In genomic region chr10:79991548-79991947, GRCm38 (mm10) we compare ENCODE assay signal across 13 mouse cellular contexts. TPM values are rescaled to one million over a fixed set of nuclear protein-coding genes. Genes with fewer than 3 reads are reported as not detected.
DNase-seq lines count a peak whose midpoint lies in the region; ATAC-seq and TF ChIP-seq lines count a peak whose summit lies in the region.
"Had no signal": no experiment of that assay in that cellular context is flagged by ENCODE, and none has a peak within 500 bp of the region (broad histone marks: within the 10 kb centered on the region; RNA-seq: fewer than 3 reads in every experiment).

No protein-coding gene starts in this region.

- H3K9me3 ChIP-seq in intestine, embryonic 14.5 days (ENCODE audit: control insufficient read depth, low read length) = peaks cover 6% of the 10 kb centered on the region; the same call in 1 of the 2 replicates
- H3K9me3 ChIP-seq in intestine, embryonic 15.5 days = no peaks in the 10 kb centered on the region
- H3K9me3 ChIP-seq in midbrain, postnatal 0 days (ENCODE audit: low read length) = no peaks in the 10 kb centered on the region
- H3K9me3 ChIP-seq in midbrain, embryonic 13.5 days = no peaks in the 10 kb centered on the region
- no peaks in the 10 kb centered on the region for H3K9me3 ChIP-seq in stomach, postnatal 0 days (ENCODE audit: control insufficient read depth, low read length)
- H3K9me3 ChIP-seq: forebrain, embryonic 15.5 days had no signal

- peak; percentile 18; the same call in 1 of the 2 replicates for TF ChIP-seq CTCF in midbrain, postnatal 0 days (IDR thresholded peaks at IDR 0.05)
- peak; percentile 13; the same call in 1 of the 2 replicates for TF ChIP-seq CTCF in brain, embryonic 14.5 days (IDR thresholded peaks at IDR 0.05; ENCODE audit: borderline replicate concordance, extremely low read depth, insufficient read depth, insufficient read length)
- peak; percentile 57 for TF ChIP-seq CTCF in stomach, postnatal 0 days (IDR thresholded peaks at IDR 0.05; ENCODE audit: low read depth)

- no peak for ATAC-seq in intestine, embryonic 14.5 days (replicated peaks; ENCODE audit: low FRiP score, low TSS enrichment, low read depth)
- no peak for ATAC-seq in intestine, embryonic 15.5 days
- ATAC-seq in midbrain, postnatal 0 days (ENCODE audit: low FRiP score) = no peak
- no peak for ATAC-seq in midbrain, embryonic 13.5 days
- ATAC-seq in stomach, postnatal 0 days (ENCODE audit: low FRiP score, low TSS enrichment) = no peak
- ATAC-seq: forebrain, embryonic 15.5 days had no signal

- DNase-seq in intestine, embryonic 14.5 days (ENCODE audit: low spot score) = no peak
- DNase-seq in midbrain, postnatal 0 days (ENCODE audit: low spot score) = no peak
- no peak for DNase-seq in brain, embryonic 14.5 days (ENCODE audit: low read depth)
- DNase-seq in stomach, postnatal 0 days (ENCODE audit: low spot score) = no peak
- DNase-seq in layer of hippocampus, adult 18-20 months (ENCODE audit: low spot score in 2 of 2) = no peak
- DNase-seq: embryo, embryonic 11 days had no signal

- peak overlapping the region; percentile 74 for H3K4me2 ChIP-seq in intestine, embryonic 14.5 days (ENCODE audit: low read length)
- H3K4me2 ChIP-seq in intestine, embryonic 15.5 days (replicated peaks) = no peak overlapping the region
- H3K4me2 ChIP-seq in midbrain, postnatal 0 days (ENCODE audit: low read depth, low read length, poor library complexity, severe bottlenecking) = no peak overlapping the region
- no peak overlapping the region for H3K4me2 ChIP-seq in midbrain, embryonic 13.5 days (replicated peaks)
- H3K4me2 ChIP-seq in stomach, postnatal 0 days (replicated peaks; ENCODE audit: low read depth) = no peak overlapping the region
- H3K4me2 ChIP-seq: forebrain, embryonic 15.5 days had no signal

- no peak overlapping the region for H3K9ac ChIP-seq in intestine, embryonic 14.5 days (ENCODE audit: low read length)
- H3K9ac ChIP-seq in intestine, embryonic 15.5 days = no peak overlapping the region
- no peak overlapping the region for H3K9ac ChIP-seq in midbrain, postnatal 0 days (replicated peaks; ENCODE audit: low read length, poor library complexity, severe bottlenecking)
- no peak overlapping the region for H3K9ac ChIP-seq in midbrain, embryonic 13.5 days (replicated peaks)
- H3K9ac ChIP-seq in stomach, postnatal 0 days (ENCODE audit: low read length) = no peak overlapping the region
- H3K9ac ChIP-seq: forebrain, embryonic 15.5 days had no signal

- no peak overlapping the region for H3K27ac ChIP-seq in intestine, embryonic 14.5 days (ENCODE audit: low read depth)
- H3K27ac ChIP-seq in intestine, embryonic 15.5 days = no peak overlapping the region
- no peak overlapping the region for H3K27ac ChIP-seq in midbrain, postnatal 0 days (ENCODE audit: low read depth, low read length)
- no peak overlapping the region for H3K27ac ChIP-seq in midbrain, embryonic 13.5 days
- no peak overlapping the region for H3K27ac ChIP-seq in stomach, postnatal 0 days (replicated peaks)
- H3K27ac ChIP-seq: forebrain, embryonic 15.5 days; macrophage had no signal

- H3K27me3 ChIP-seq in intestine, embryonic 14.5 days (replicated peaks; ENCODE audit: control insufficient read depth, insufficient read depth, low read length) = no peaks in the 10 kb centered on the region
- H3K27me3 ChIP-seq in intestine, embryonic 15.5 days (replicated peaks) = no peaks in the 10 kb centered on the region
- peaks cover 24% of the 10 kb centered on the region for H3K27me3 ChIP-seq in midbrain, postnatal 0 days (ENCODE audit: insufficient read depth, low read length)
- H3K27me3 ChIP-seq in midbrain, embryonic 13.5 days = peaks cover 46% of the 10 kb centered on the region
- H3K27me3 ChIP-seq in stomach, postnatal 0 days (ENCODE audit: control insufficient read depth, insufficient read depth, low read length) = no peaks in the 10 kb centered on the region

- no peak for TF ChIP-seq POLR2A in brain, embryonic 14.5 days (IDR thresholded peaks at IDR 0.05; ENCODE audit: borderline replicate concordance, extremely low read depth, insufficient read depth, insufficient read length, poor library complexity, severe bottlenecking)

- peaks cover 48% of the 10 kb centered on the region for H3K36me3 ChIP-seq in intestine, embryonic 14.5 days (ENCODE audit: control insufficient read depth, insufficient read depth, low read length)
- peaks cover 39% of the 10 kb centered on the region for H3K36me3 ChIP-seq in intestine, embryonic 15.5 days
- no peaks in the 10 kb centered on the region for H3K36me3 ChIP-seq in midbrain, postnatal 0 days (ENCODE audit: insufficient read depth, low read length)
- H3K36me3 ChIP-seq in midbrain, embryonic 13.5 days = no peaks in the 10 kb centered on the region; the same call in 1 of the 2 replicates
- H3K36me3 ChIP-seq in stomach, postnatal 0 days (ENCODE audit: control insufficient read depth, insufficient read depth, low read length) = peaks cover 17% of the 10 kb centered on the region
- H3K36me3 ChIP-seq: forebrain, embryonic 15.5 days had no signal

- peak overlapping the region; percentile 18; the same call in 1 of the 2 replicates for H3K4me3 ChIP-seq in intestine, embryonic 14.5 days (ENCODE audit: low read depth, low read length)
- no peak overlapping the region for H3K4me3 ChIP-seq in intestine, embryonic 15.5 days (replicated peaks)
- no peak overlapping the region for H3K4me3 ChIP-seq in midbrain, postnatal 0 days (ENCODE audit: low read depth, low read length)
- no peak overlapping the region for H3K4me3 ChIP-seq in midbrain, embryonic 13.5 days (replicated peaks)
- H3K4me3 ChIP-seq in stomach, postnatal 0 days (ENCODE audit: low read depth, low read length) = peak overlapping the region; percentile 10; the same call in 1 of the 2 replicates
- H3K4me3 ChIP-seq: forebrain, embryonic 15.5 days had no signal

- peaks cover 22% of the 10 kb centered on the region for H3K4me1 ChIP-seq in intestine, embryonic 14.5 days (replicated peaks; ENCODE audit: control insufficient read depth, insufficient read depth, low read length)
- peaks cover 41% of the 10 kb centered on the region for H3K4me1 ChIP-seq in intestine, embryonic 15.5 days (replicated peaks)
- 0 out of 2 replicates have a peak, but pooled peaks cover 2% of the 10 kb centered on the region for H3K4me1 ChIP-seq in midbrain, postnatal 0 days (ENCODE audit: insufficient read depth, low read length)
- H3K4me1 ChIP-seq in midbrain, embryonic 13.5 days (replicated peaks) = peaks cover 11% of the 10 kb centered on the region
- no peaks in the 10 kb centered on the region; the same call in 1 of the 2 replicates for H3K4me1 ChIP-seq in stomach, postnatal 0 days (replicated peaks; ENCODE audit: control insufficient read depth, insufficient read depth)

- 92% methylated on average over 6 of the region's 6 CpGs for WGBS in intestine, embryonic 14.5 days
- WGBS in intestine, embryonic 15.5 days = 93% methylated on average over 6 of the region's 6 CpGs
- WGBS in midbrain, postnatal 0 days = 86% methylated on average over 6 of the region's 6 CpGs
- WGBS in midbrain, embryonic 13.5 days = 87% methylated on average over 6 of the region's 6 CpGs
- 84% methylated on average over 6 of the region's 6 CpGs for WGBS in stomach, postnatal 0 days

- no peak for TF ChIP-seq EP300 in stomach, postnatal 0 days (optimal IDR thresholded peaks at IDR 0.05)

RNA-seq across cellular contexts. Expression of gene Cnn2, which starts 3.2 kb away (rescaled TPM):
- 320 and 368 TPM in 2 replicates for polyA plus RNA-seq in intestine, embryonic 14.5 days (2014; fragmentation: Nextera tagmentation; extraction: Ambion mirVana)
- 239 and 242 TPM in 2 replicates for polyA plus RNA-seq in intestine, embryonic 15.5 days (2015; fragmentation: Nextera tagmentation; extraction: Ambion mirVana)
- 14.8 and 19.5 TPM in 2 replicates for total RNA-seq in midbrain, postnatal 0 days (2014; rRNA removed)
- polyA plus RNA-seq in midbrain, postnatal 0 days (2015; fragmentation: Nextera tagmentation; extraction: Ambion mirVana) = 12.6 and 12.8 TPM in 2 replicates
- polyA plus RNA-seq in midbrain, embryonic 13.5 days (2015; fragmentation: Nextera tagmentation; extraction: Ambion mirVana) = 29.5 and 37.1 TPM in 2 replicates
- 21.2 and 30.7 TPM in 2 replicates for polyA plus RNA-seq in brain, embryonic 14.5 days (2012; rRNA removed)
- polyA plus RNA-seq in stomach, postnatal 0 days (2015; fragmentation: Nextera tagmentation; extraction: Ambion mirVana) = 236 and 245 TPM in 2 replicates
- total RNA-seq in layer of hippocampus, adult 18-20 months (2021) = 1 to 10 TPM; 3.6 to 5.2 TPM

RNA-seq across cellular contexts. Expression of gene Abca7, which starts 4.7 kb away (rescaled TPM):
- 3.7 and 3.8 TPM in 2 replicates for polyA plus RNA-seq in intestine, embryonic 14.5 days (2014; fragmentation: Nextera tagmentation; extraction: Ambion mirVana)
- polyA plus RNA-seq in intestine, embryonic 15.5 days (2015; fragmentation: Nextera tagmentation; extraction: Ambion mirVana) = 3.0 and 3.7 TPM in 2 replicates
- 9.3 TPM in 2 replicates for total RNA-seq in midbrain, postnatal 0 days (2014; rRNA removed)
- 1.7 and 1.9 TPM in 2 replicates for polyA plus RNA-seq in midbrain, postnatal 0 days (2015; fragmentation: Nextera tagmentation; extraction: Ambion mirVana)
- polyA plus RNA-seq in midbrain, embryonic 13.5 days (2015; fragmentation: Nextera tagmentation; extraction: Ambion mirVana) = 5.4 and 5.8 TPM in 2 replicates
- polyA plus RNA-seq in brain, embryonic 14.5 days (2012; rRNA removed) = 12.2 and 12.7 TPM in 2 replicates
- polyA plus RNA-seq in stomach, postnatal 0 days (2015; fragmentation: Nextera tagmentation; extraction: Ambion mirVana) = 2.6 and 3.2 TPM in 2 replicates
- total RNA-seq in layer of hippocampus, adult 18-20 months (2021) = 10 to 100 TPM; 10.2 to 12.0 TPM

RNA-seq across cellular contexts. Expression of gene Tmem259, which starts 7.4 kb away (rescaled TPM):
- 14.4 and 17.5 TPM in 2 replicates for polyA plus RNA-seq in intestine, embryonic 14.5 days (2014; fragmentation: Nextera tagmentation; extraction: Ambion mirVana)
- polyA plus RNA-seq in intestine, embryonic 15.5 days (2015; fragmentation: Nextera tagmentation; extraction: Ambion mirVana) = 18.1 and 19.6 TPM in 2 replicates
- 134 and 172 TPM in 2 replicates for total RNA-seq in midbrain, postnatal 0 days (2014; rRNA removed)
- polyA plus RNA-seq in midbrain, postnatal 0 days (2015; fragmentation: Nextera tagmentation; extraction: Ambion mirVana) = 26.2 and 29.3 TPM in 2 replicates
- 13.7 and 16.7 TPM in 2 replicates for polyA plus RNA-seq in midbrain, embryonic 13.5 days (2015; fragmentation: Nextera tagmentation; extraction: Ambion mirVana)
- polyA plus RNA-seq in brain, embryonic 14.5 days (2012; rRNA removed) = 221 and 337 TPM in 2 replicates
- 18.5 and 19.1 TPM in 2 replicates for polyA plus RNA-seq in stomach, postnatal 0 days (2015; fragmentation: Nextera tagmentation; extraction: Ambion mirVana)
- 100 to 1,000 TPM; 118 to 123 TPM for total RNA-seq in layer of hippocampus, adult 18-20 months (2021)

RNA-seq across cellular contexts. Expression of gene Grin3b, which starts 21.0 kb away (rescaled TPM):
- 0.23 and 0.28 TPM in 2 replicates for polyA plus RNA-seq in intestine, embryonic 14.5 days (2014; fragmentation: Nextera tagmentation; extraction: Ambion mirVana)
- 0.11 TPM in 2 replicates for polyA plus RNA-seq in intestine, embryonic 15.5 days (2015; fragmentation: Nextera tagmentation; extraction: Ambion mirVana)
- total RNA-seq in midbrain, postnatal 0 days (2014; rRNA removed) = 0.42 and 2.2 TPM in 2 replicates
- 0.11 and 0.21 TPM in 2 replicates for polyA plus RNA-seq in midbrain, postnatal 0 days (2015; fragmentation: Nextera tagmentation; extraction: Ambion mirVana)
- polyA plus RNA-seq in midbrain, embryonic 13.5 days (2015; fragmentation: Nextera tagmentation; extraction: Ambion mirVana) = 0.24 and 0.57 TPM in 2 replicates
- polyA plus RNA-seq in brain, embryonic 14.5 days (2012; rRNA removed) = 0.20 and 0.38 TPM in 2 replicates
- polyA plus RNA-seq in stomach, postnatal 0 days (2015; fragmentation: Nextera tagmentation; extraction: Ambion mirVana) = 0.17 and 0.18 TPM in 2 replicates
- under 1 TPM in 1 of 2 experiments, not detected in 1; 0.15 TPM for total RNA-seq in layer of hippocampus, adult 18-20 months (2021)
- total RNA-seq: hematopoietic stem cell, adult 5-6 weeks; monocyte, adult 5-6 weeks had no signal
- polyA plus RNA-seq: large intestine, adult 2 months; macrophage had no signal

RNA-seq across cellular contexts. Expression of gene Arhgap45, which starts 24.9 kb away (rescaled TPM):
- polyA plus RNA-seq in intestine, embryonic 14.5 days (2014; fragmentation: Nextera tagmentation; extraction: Ambion mirVana) = 6.8 and 8.0 TPM in 2 replicates
- polyA plus RNA-seq in intestine, embryonic 15.5 days (2015; fragmentation: Nextera tagmentation; extraction: Ambion mirVana) = 6.3 and 6.5 TPM in 2 replicates
- total RNA-seq in midbrain, postnatal 0 days (2014; rRNA removed) = 1.7 and 2.4 TPM in 2 replicates
- 1.2 and 1.6 TPM in 2 replicates for polyA plus RNA-seq in midbrain, postnatal 0 days (2015; fragmentation: Nextera tagmentation; extraction: Ambion mirVana)
- 1.5 and 1.6 TPM in 2 replicates for polyA plus RNA-seq in midbrain, embryonic 13.5 days (2015; fragmentation: Nextera tagmentation; extraction: Ambion mirVana)
- 3.4 and 3.8 TPM in 2 replicates for polyA plus RNA-seq in brain, embryonic 14.5 days (2012; rRNA removed)
- polyA plus RNA-seq in stomach, postnatal 0 days (2015; fragmentation: Nextera tagmentation; extraction: Ambion mirVana) = 2.0 TPM in 2 replicates
- 1 to 10 TPM; 4.1 to 4.2 TPM for total RNA-seq in layer of hippocampus, adult 18-20 months (2021)

Comparison
In these comparisons a context has a peak if more than half of its experiments do, and no peak if none do; other contexts are left out.
1. H3K4me3 ChIP-seq: peak in intestine, embryonic 14.5 days (single experiment) and stomach, postnatal 0 days (single experiment); none in intestine, embryonic 15.5 days (single experiment), midbrain, postnatal 0 days (single experiment) and midbrain, embryonic 13.5 days (single experiment).
2. Peak in every context shown above with its lines, with median percentiles within 50 percentile points of each other: CTCF ChIP-seq.